Mouse (Mus musculus) adrenal gland, adult 2 months (tissue): Measurements from ENCODE around the gene Olfr2. TPM values are rescaled to one million over a fixed set of nuclear protein-coding genes. Genes with fewer than 3 reads are reported as not detected.
"Not testable (repeated sequence)": the region's sequence is repeated elsewhere in the genome, so short reads cannot be mapped to it uniquely, and the experiment has no call there.

Experiments used
- DNase-seq: peaks from one replicate; pipeline ENCODE4 v3.0.0; 2021
- long read RNA-seq: library from polyadenylated mRNA; stranded (forward); transcript quantifications from one replicate; pipeline ENCODE4 v2.0.0, GENCODE M21; 2021
- polyA plus RNA-seq: library from polyadenylated mRNA; depleted of rRNA; stranded (reverse); fragments of >200 nt; gene quantifications from 2 replicates; pipeline ENCODE4 v1.2.3, GENCODE M21; 2012; rRNA removed
- total RNA-seq, 2 experiments: library from RNA; stranded (reverse); gene quantifications; 2 replicates each; pipeline ENCODE4 v1.2.3; 2021

Gene Olfr2
- total RNA-seq (not detected), polyA plus RNA-seq (not detected in 2 replicates)
- long read RNA-seq: 0 reads

- no peak for DNase-seq
Observed at GRCm38 (mm10) chr7:107005972-107006371, at the start of gene Olfr2. Gene Olfr2, minus strand, starts transcription at chr7:107006072.

GRCm38 (mm10) chr7:107047578-107047977, 41.7 kb upstream of the Olfr2 start:
- no peak for DNase-seq

GRCm38 (mm10) chr7:107045833-107046232, 40.0 kb upstream of the Olfr2 start:
- DNase-seq: no peak

- DNase-seq: no peak
Observed at GRCm38 (mm10) chr7:107044407-107044806, 38.5 kb upstream of the Olfr2 start.

GRCm38 (mm10) chr7:107043136-107043535, 37.3 kb upstream of the Olfr2 start:
- DNase-seq: no peak

GRCm38 (mm10) chr7:107039934-107040563, 34.2 kb upstream of the Olfr2 start:
- DNase-seq: no peak

- DNase-seq: no peak
Observed at GRCm38 (mm10) chr7:107030874-107031273, 25.0 kb upstream of the Olfr2 start, which contains the start of gene Olfr713. Gene Olfr713, plus strand, starts transcription at chr7:107031174.

GRCm38 (mm10) chr7:107004169-107004568, 1.7 kb downstream of the Olfr2 start:
- DNase-seq: no peak

- DNase-seq: no peak
Observed at GRCm38 (mm10) chr7:107000798-107001197, 5.1 kb downstream of the Olfr2 start.

GRCm38 (mm10) chr7:106985236-106985635, 20.6 kb downstream of the Olfr2 start:
- DNase-seq: no peak

- DNase-seq: no peak
Observed at GRCm38 (mm10) chr7:106975353-106975752, 30.5 kb downstream of the Olfr2 start, which contains the start of gene Olfr711. Gene Olfr711, minus strand, starts transcription at chr7:106975453.

- DNase-seq: not testable (repeated sequence)
Observed at GRCm38 (mm10) chr7:106967503-106967902, 38.4 kb downstream of the Olfr2 start.

- DNase-seq: no peak
Observed at GRCm38 (mm10) chr7:106963837-106964236, 42.0 kb downstream of the Olfr2 start, which contains the start of gene Olfr6. Gene Olfr6, minus strand, starts transcription at chr7:106963937.

GRCm38 (mm10) chr7:106948212-106948611, 57.7 kb downstream of the Olfr2 start, which contains the start of gene Olfr710:
Gene Olfr710, minus strand, starts transcription at chr7:106948312.
- no peak for DNase-seq

Other genes starting within 250 kb of the Olfr2 start
- not detected for gene Olfr699, start 212.9 kb downstream of the Olfr2 start, total RNA-seq
- not detected in 2 replicates for gene Olfr699, start 212.9 kb downstream of the Olfr2 start, polyA plus RNA-seq
- not detected for gene Olfr700, start 197.2 kb downstream of the Olfr2 start, total RNA-seq
- not detected in 2 replicates for gene Olfr700, start 197.2 kb downstream of the Olfr2 start, polyA plus RNA-seq
- gene Olfr701, start 191.9 kb downstream of the Olfr2 start, total RNA-seq: not detected
- gene Olfr701, start 191.9 kb downstream of the Olfr2 start, polyA plus RNA-seq: not detected in 2 replicates
- not detected for gene Olfr702, start 172.2 kb downstream of the Olfr2 start, total RNA-seq
- not detected in 2 replicates for gene Olfr702, start 172.2 kb downstream of the Olfr2 start, polyA plus RNA-seq
- gene Olfr703, start 162.7 kb downstream of the Olfr2 start, total RNA-seq: not detected
- not detected in 2 replicates for gene Olfr703, start 162.7 kb downstream of the Olfr2 start, polyA plus RNA-seq
- gene Olfr704, start 142.9 kb downstream of the Olfr2 start, total RNA-seq: not detected
- not detected in 2 replicates for gene Olfr704, start 142.9 kb downstream of the Olfr2 start, polyA plus RNA-seq
- gene Olfr705, start 129.2 kb downstream of the Olfr2 start, total RNA-seq: not detected
- not detected in 2 replicates for gene Olfr705, start 129.2 kb downstream of the Olfr2 start, polyA plus RNA-seq
- not detected for gene Olfr706, start 117.9 kb downstream of the Olfr2 start, total RNA-seq
- gene Olfr706, start 117.9 kb downstream of the Olfr2 start, polyA plus RNA-seq: not detected in 2 replicates
- gene Olfr707, start 104.8 kb downstream of the Olfr2 start, total RNA-seq: not detected
- gene Olfr707, start 104.8 kb downstream of the Olfr2 start, polyA plus RNA-seq: not detected in 2 replicates
- not detected for gene Olfr1532-ps1, start 98.1 kb downstream of the Olfr2 start, total RNA-seq
- not detected in 2 replicates for gene Olfr1532-ps1, start 98.1 kb downstream of the Olfr2 start, polyA plus RNA-seq
- gene Olfr709-ps1, start 73.9 kb downstream of the Olfr2 start, total RNA-seq: under 1 TPM; 0.07 to 0.09 TPM
- not detected in 2 replicates for gene Olfr709-ps1, start 73.9 kb downstream of the Olfr2 start, polyA plus RNA-seq
- gene Olfr710, start 57.8 kb downstream of the Olfr2 start, total RNA-seq: not detected
- gene Olfr710, start 57.8 kb downstream of the Olfr2 start, polyA plus RNA-seq: not detected in 2 replicates
- not detected for gene Olfr6, start 42.1 kb downstream of the Olfr2 start, total RNA-seq
- not detected in 2 replicates for gene Olfr6, start 42.1 kb downstream of the Olfr2 start, polyA plus RNA-seq
- gene Olfr711, start 30.6 kb downstream of the Olfr2 start, total RNA-seq: not detected
- gene Olfr711, start 30.6 kb downstream of the Olfr2 start, polyA plus RNA-seq: not detected in 2 replicates
- gene Olfr713, start 25.1 kb upstream of the Olfr2 start, total RNA-seq: not detected
- not detected in 2 replicates for gene Olfr713, start 25.1 kb upstream of the Olfr2 start, polyA plus RNA-seq
- gene Olfr714, start 64.9 kb upstream of the Olfr2 start, total RNA-seq: not detected
- gene Olfr714, start 64.9 kb upstream of the Olfr2 start, polyA plus RNA-seq: not detected in 2 replicates
- not detected for gene Olfr17, start 87.1 kb upstream of the Olfr2 start, total RNA-seq
- gene Olfr17, start 87.1 kb upstream of the Olfr2 start, polyA plus RNA-seq: not detected in 2 replicates
- not detected for gene Olfr715b, start 104.3 kb upstream of the Olfr2 start, total RNA-seq
- gene Olfr715b, start 104.3 kb upstream of the Olfr2 start, polyA plus RNA-seq: not detected in 2 replicates
- gene Olfr715, start 125.0 kb upstream of the Olfr2 start, total RNA-seq: not detected
- not detected in 2 replicates for gene Olfr715, start 125.0 kb upstream of the Olfr2 start, polyA plus RNA-seq
- not detected for gene Olfr716, start 132.3 kb upstream of the Olfr2 start, total RNA-seq
- not detected in 2 replicates for gene Olfr716, start 132.3 kb upstream of the Olfr2 start, polyA plus RNA-seq
- gene Nlrp14, start 160.9 kb upstream of the Olfr2 start, total RNA-seq: not detected
- gene Nlrp14, start 160.9 kb upstream of the Olfr2 start, polyA plus RNA-seq: not detected in 2 replicates
- not detected for gene Rbmxl2, start 203.4 kb upstream of the Olfr2 start, total RNA-seq
- not detected in 2 replicates for gene Rbmxl2, start 203.4 kb upstream of the Olfr2 start, polyA plus RNA-seq